ENCODE assay signal across 29 mouse cellular contexts in genomic region chr11:19420143-19420542, GRCm38 (mm10).
A peak's percentile ranks its signal among the peaks of the same experiment; 100 is the strongest.
DNase-seq lines count a peak whose midpoint lies in the region; ATAC-seq and TF ChIP-seq lines count a peak whose summit lies in the region.
"Had no signal": no experiment of that assay in that cellular context is flagged by ENCODE, and none has a peak within 500 bp of the region (broad histone marks: within the 10 kb centered on the region; RNA-seq: fewer than 3 reads in every experiment).

No protein-coding gene starts in this region.

- H3K9ac ChIP-seq in heart, adult 2 months (ENCODE audit: low read depth, low read length), result no peak overlapping the region
- no peak overlapping the region for H3K9ac ChIP-seq in CH12.LX (ENCODE audit: insufficient read depth, low read depth)
- H3K9ac ChIP-seq: embryonic facial prominence, embryonic 12.5 days; heart, embryonic 13.5 days; liver, embryonic 12.5 days; liver, postnatal 0 days; stomach, embryonic 15.5 days had no signal

- in situ Hi-C loops in CH12.LX (cut with MboI; ENCODE audit: low pct_ligation_motif_present, low pct_unique_long_range_greater_than_20kb, low sequenced_read_pairs), result no loop called here

- DNase-seq in heart, adult 2 months, result no peak
- DNase-seq in heart, adult 9 months (ENCODE audit: low spot score in 2 of 2), result no peak
- DNase-seq in left cerebral cortex, adult 2 months (ENCODE audit: extremely low spot score in 1 of 2, low spot score in 2 of 2), result no peak
- DNase-seq in left cerebral cortex, adult 18-20 months (ENCODE audit: low spot score in 2 of 2), result no peak
- peak; percentile 3 for DNase-seq in CH12.LX (ENCODE audit: extremely low read depth)
- peak; percentile 70 for DNase-seq in brain, embryonic 14.5 days (ENCODE audit: low read depth)
- no peak for DNase-seq in spleen, postnatal 10 days (ENCODE audit: low spot score in 2 of 2)
- DNase-seq: adrenal gland, postnatal 14 days; cerebellum, adult 11-12 months; cerebellum, adult 9-11 months; embryo, embryonic 11 days; gastrocnemius, postnatal 36 days; heart, adult 18-20 months; heart, postnatal 10 days; kidney, adult 8-10 months; kidney, postnatal 14 days; left cerebral cortex, postnatal 4 days; liver, postnatal 0 days; lung, postnatal 36 days; midbrain, embryonic 14.5 days; thymus, postnatal 14 days had no signal

- WGBS in heart, adult 2 months, result 88% methylated on average over 2 of the region's 2 CpGs

- no peak; the same call in 1 of the 2 replicates for TF ChIP-seq RAD21 in CH12.LX (IDR thresholded peaks at IDR 0.05; ENCODE audit: low read depth, low read length)

- H3K9me3 ChIP-seq in CH12.LX (replicated peaks; ENCODE audit: low read length), result no peaks in the 10 kb centered on the region
- H3K9me3 ChIP-seq: embryonic facial prominence, embryonic 12.5 days; G1E; heart, embryonic 13.5 days; liver, embryonic 12.5 days; stomach, embryonic 15.5 days had no signal

- TF ChIP-seq POLR2A in heart, adult 2 months (IDR thresholded peaks at IDR 0.05; ENCODE audit: insufficient read depth, low read depth, low read length), result no peak
- TF ChIP-seq POLR2A in CH12.LX (IDR thresholded peaks at IDR 0.05; ENCODE audit: low read depth, low read length), result no peak
- TF ChIP-seq POLR2A in brain, embryonic 14.5 days (IDR thresholded peaks at IDR 0.05; ENCODE audit: borderline replicate concordance, extremely low read depth, insufficient read depth, insufficient read length, poor library complexity, severe bottlenecking), result no peak

- H3K36me3 ChIP-seq in heart, adult 2 months (ENCODE audit: control insufficient read depth, insufficient read depth, low read length), result no peaks in the 10 kb centered on the region
- H3K36me3 ChIP-seq in CH12.LX (replicated peaks in 1 of 2; ENCODE audit: control insufficient read depth in 1 of 2, insufficient read depth in 1 of 2, low read length in 1 of 2), result peaks cover 5 to 12% of the 10 kb centered on the region in 2 experiments
- H3K36me3 ChIP-seq: embryonic facial prominence, embryonic 12.5 days; G1E; heart, embryonic 13.5 days; liver, embryonic 12.5 days; stomach, embryonic 15.5 days had no signal

- no peaks in the 10 kb centered on the region for H3K27me3 ChIP-seq in heart, adult 2 months (ENCODE audit: control insufficient read depth, insufficient read depth, low read length)
- no peaks in the 10 kb centered on the region for H3K27me3 ChIP-seq in CH12.LX (replicated peaks)
- H3K27me3 ChIP-seq: embryonic facial prominence, embryonic 12.5 days; heart, embryonic 13.5 days; liver, embryonic 12.5 days; stomach, embryonic 15.5 days had no signal

- 0 out of 2 replicates have a peak, but pooled peaks have one; percentile 2 for TF ChIP-seq CTCF in heart, adult 2 months (IDR thresholded peaks at IDR 0.05)
- peak; percentile 36 for TF ChIP-seq CTCF in left cerebral cortex, adult 2 months (IDR thresholded peaks at IDR 0.05)
- TF ChIP-seq CTCF in CH12.LX (conservative IDR thresholded peaks at IDR 0.05 in 1 of 2, IDR thresholded peaks at IDR 0.05 in 1 of 2; ENCODE audit: low read depth in 2 of 2, low read length in 2 of 2), result peak in 1 of 2 experiments; percentile 36; a peak in 2 of 4 replicates
- no peak for TF ChIP-seq CTCF in brain, embryonic 14.5 days (IDR thresholded peaks at IDR 0.05; ENCODE audit: borderline replicate concordance, extremely low read depth, insufficient read depth, insufficient read length)

- no peak overlapping the region for H3K27ac ChIP-seq in heart, adult 2 months
- H3K27ac ChIP-seq in left cerebral cortex, adult 2 months, result no peak overlapping the region
- H3K27ac ChIP-seq in CH12.LX (ENCODE audit: insufficient read depth, low read depth), result no peak overlapping the region
- H3K27ac ChIP-seq: embryonic facial prominence, embryonic 12.5 days; heart, embryonic 13.5 days; liver, embryonic 12.5 days; stomach, embryonic 15.5 days had no signal

- dilution Hi-C loops in CH12.LX (cut with MboI; ENCODE audit: extremely low pct_ligation_motif_present, extremely low pct_unique_long_range_greater_than_20kb, low sequenced_read_pairs), result no loop called here

- H3K4me3 ChIP-seq in heart, adult 2 months, result no peak overlapping the region
- H3K4me3 ChIP-seq in left cerebral cortex, adult 2 months, result no peak overlapping the region
- no peak overlapping the region for H3K4me3 ChIP-seq in CH12.LX (replicated peaks in 1 of 3; ENCODE audit: low read depth in 2 of 3, low read length in 2 of 3, poor library complexity in 1 of 3)
- H3K4me3 ChIP-seq: embryonic facial prominence, embryonic 12.5 days; heart, embryonic 13.5 days; liver, embryonic 12.5 days; stomach, embryonic 15.5 days had no signal

- ATAC-seq in megakaryocyte progenitor cell, adult 5-6 weeks (replicated peaks; ENCODE audit: poor library complexity), result no peak
- ATAC-seq: intestine, embryonic 16.5 days; liver, embryonic 12.5 days; liver, postnatal 0 days; Patski had no signal

- no peaks in the 10 kb centered on the region for H3K79me2 ChIP-seq in heart, adult 2 months (replicated peaks; ENCODE audit: control insufficient read depth, insufficient read depth, low read length)
- no peaks in the 10 kb centered on the region for H3K79me2 ChIP-seq in CH12.LX (replicated peaks; ENCODE audit: control insufficient read depth, extremely low read depth, insufficient read depth, poor library complexity, severe bottlenecking)

- no peak for TF ChIP-seq EP300 in heart, adult 2 months (IDR thresholded peaks at IDR 0.05; ENCODE audit: insufficient read depth, low read depth, low read length)
- no peak for TF ChIP-seq EP300 in CH12.LX (IDR thresholded peaks at IDR 0.05; ENCODE audit: low read length)

- H3K4me1 ChIP-seq in heart, adult 2 months (ENCODE audit: control insufficient read depth, insufficient read depth, low read length), result no peaks in the 10 kb centered on the region
- peaks cover 0 to 8% of the 10 kb centered on the region in 2 experiments; a peak in 2 of 4 replicates for H3K4me1 ChIP-seq in CH12.LX (ENCODE audit: control insufficient read depth in 1 of 2, insufficient read depth in 2 of 2)
- H3K4me1 ChIP-seq: heart, embryonic 13.5 days; liver, embryonic 12.5 days; stomach, embryonic 15.5 days had no signal

- no peak overlapping the region for H3K4me2 ChIP-seq in CH12.LX (ENCODE audit: insufficient read depth, low read depth, poor library complexity, severe bottlenecking)
- H3K4me2 ChIP-seq: embryonic facial prominence, embryonic 12.5 days; heart, embryonic 13.5 days; liver, embryonic 12.5 days; stomach, embryonic 15.5 days had no signal

- intact Hi-C loops in heart, adult 2 months (cut with DNase I), result no loop called here
- intact Hi-C loops in left cerebral cortex, adult 2 months (cut with DNase I), result no loop called here

TF ChIP-seq in CH12.LX, 34 proteins besides CTCF, POLR2A, EP300 and RAD21:
- no peak for TF ChIP-seq USF2 (conservative IDR thresholded peaks at IDR 0.05; ENCODE audit: low read depth, low read length)

Comparison
In these comparisons a context has a peak if more than half of its experiments do, and no peak if none do; other contexts are left out.
1. DNase-seq: peak in CH12.LX (single experiment) and brain, embryonic 14.5 days (single experiment); none in heart, adult 2 months (0 of 2), heart, adult 9 months (0 of 2), left cerebral cortex, adult 2 months (0 of 2), left cerebral cortex, adult 18-20 months (0 of 2) and spleen, postnatal 10 days (0 of 2).